Mouse (Mus musculus) G1E (cell line): ENCODE results near the gene Stub1. TPM values are rescaled to one million over a fixed set of nuclear protein-coding genes. Genes with fewer than 3 reads are reported as not detected.

Experiments used
- ATAC-seq: 2 replicates; pipeline ENCODE4 v1.8.0; 2016; ENCODE audit warnings: mild to moderate bottlenecking; ENCODE audit not compliant: insufficient number of reproducible peaks, poor library complexity, low FRiP score, severe bottlenecking; ENCODE audit errors: extremely low read depth
- DNase-seq: peaks from one replicate; pipeline ENCODE4 v3.0.0; 2012; ENCODE audit warnings: low spot score
- H3K27me3 ChIP-seq: 2 replicates; pipeline ENCODE4 v1.6.1; 2012; ENCODE audit warnings: mild to moderate bottlenecking, low read length, inconsistent platforms; ENCODE audit not compliant: insufficient read depth
- H3K36me3 ChIP-seq: replicated peaks from 2 replicates; pipeline ENCODE3; 2012; ENCODE audit warnings: mild to moderate bottlenecking, inconsistent platforms
- H3K4me1 ChIP-seq: 2 replicates; pipeline ENCODE4 v1.6.1; 2012; ENCODE audit warnings: low read depth, low read length, inconsistent platforms, mixed read lengths; ENCODE audit not compliant: insufficient read depth
- H3K4me3 ChIP-seq: 2 replicates; pipeline ENCODE4 v1.5.1; 2012; ENCODE audit warnings: low read depth, mild to moderate bottlenecking, inconsistent platforms, low read length, moderate library complexity, mixed read lengths
- H3K9me3 ChIP-seq: replicated peaks from 2 replicates; pipeline ENCODE4 v1.6.1; 2012; ENCODE audit warnings: inconsistent platforms
- CTCF ChIP-seq: IDR thresholded peaks from 2 replicates; pipeline ENCODE4 v1.5.1; 2012; ENCODE audit warnings: low read depth, low read length, inconsistent platforms, mixed read lengths
- GATA1 ChIP-seq: IDR thresholded peaks from 2 replicates; pipeline ENCODE4 v1.6.1; 2012; ENCODE audit warnings: borderline replicate concordance, low read length, inconsistent platforms, mixed read lengths
- GATA2 ChIP-seq: IDR thresholded peaks from 2 replicates; pipeline ENCODE4 v1.6.1; 2012; ENCODE audit warnings: low read depth, low read length, inconsistent platforms, borderline replicate concordance
- POLR2AphosphoS5 ChIP-seq: IDR thresholded peaks from 2 replicates; pipeline ENCODE4 v1.6.1; 2012; ENCODE audit warnings: low read depth, low read length, inconsistent platforms; ENCODE audit not compliant: insufficient replicate concordance
- TAL1 ChIP-seq: conservative IDR thresholded peaks from 2 replicates; pipeline ENCODE4 v1.6.1; 2012; ENCODE audit warnings: low read depth, low read length, inconsistent platforms, mixed read lengths
- polyA plus RNA-seq: library from polyadenylated mRNA; stranded (reverse); fragments of >175 nt; gene quantifications from 2 replicates; pipeline ENCODE4 v1.2.3, GENCODE M21; 2012
- total RNA-seq, 2 experiments: library from RNA; stranded (forward) in 1 of 2; stranded (reverse) in 1 of 2; fragments of 200-1000 nt in 1 of 2; fragments of >200 nt in 1 of 2; fragmentation: Nextera tagmentation in 1 of 2; gene quantifications; 2 replicates each; pipeline ENCODE4 v1.2.3; 2014 to 2017

The Stub1 gene
- total and polyA plus RNA-seq, 3 experiments = 30.1 to 90.8 (median 81.7) TPM

DNA sequence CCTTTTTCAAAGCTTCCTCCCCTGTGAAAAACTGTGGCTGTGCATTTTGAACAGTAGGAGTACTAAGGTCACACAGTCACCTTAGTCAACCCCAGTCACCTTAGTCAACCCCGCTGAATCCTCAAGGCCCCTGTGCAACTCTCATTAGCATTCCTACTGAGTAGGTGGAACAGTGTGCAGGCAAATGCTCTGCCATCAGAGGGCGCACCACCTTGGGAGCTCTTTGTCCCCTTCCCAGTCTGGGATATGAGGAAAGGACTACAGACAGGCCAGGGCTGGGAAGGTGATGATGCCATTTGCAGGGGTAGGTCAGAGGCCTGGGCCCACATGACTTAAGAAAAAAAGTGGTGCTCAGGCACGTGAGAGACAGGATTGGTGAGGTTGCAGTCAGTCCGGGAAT is 46.1 kb upstream of the Stub1 start:
- DNase-seq = no peak
- TF ChIP-seq CTCF (peak; percentile 21; the same call in 1 of the 2 replicates), GATA1 (no peak), POLR2AphosphoS5 (no peak), TAL1 (no peak), GATA2 (no peak)
- no peak for ATAC-seq
- H3K4me1 ChIP-seq = peaks cover 27% of the 10 kb centered on the region
- H3K27me3 ChIP-seq = no peaks in the 10 kb centered on the region
- peaks cover 78% of the 10 kb centered on the region for H3K36me3 ChIP-seq
- no peak overlapping the region for H3K4me3 ChIP-seq
- no peaks in the 10 kb centered on the region for H3K9me3 ChIP-seq

DNA sequence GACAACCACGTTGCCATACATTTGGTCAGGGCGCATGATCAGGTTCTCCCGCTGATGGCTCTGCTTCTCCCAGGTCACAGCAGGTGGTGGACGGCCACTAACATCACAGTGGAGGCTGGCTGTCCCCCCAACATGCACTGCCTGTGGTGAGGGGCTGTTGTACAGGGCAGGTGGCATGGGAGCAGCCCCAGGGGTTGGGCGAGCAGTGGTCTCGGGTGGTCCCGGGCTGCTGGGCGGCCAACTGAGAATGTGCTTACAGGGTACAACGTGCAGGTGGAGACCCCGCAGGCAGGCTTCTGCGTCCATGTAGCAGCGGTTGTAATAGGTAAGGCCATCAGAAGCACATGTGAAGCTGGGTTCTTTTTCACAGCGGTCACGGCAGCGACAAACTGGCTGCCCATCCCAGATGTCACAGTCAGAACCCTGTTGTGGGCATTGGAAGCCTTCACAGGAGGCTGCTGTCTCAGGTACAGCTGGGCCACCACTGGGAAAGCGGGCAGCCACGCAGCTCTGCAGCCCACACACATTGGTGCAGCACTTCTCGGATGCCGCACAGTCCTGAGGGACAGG is 45.5 kb upstream of the Stub1 start:
- ATAC-seq (no peak), DNase-seq (no peak)
- Histone ChIP-seq H3K9me3 (no peaks in the 10 kb centered on the region), H3K27me3 (no peaks in the 10 kb centered on the region), H3K36me3 (peaks cover 72% of the 10 kb centered on the region), H3K4me1 (peaks cover 32% of the 10 kb centered on the region), H3K4me3 (0 out of 2 replicates have a peak overlapping the region, but pooled peaks have one; percentile 16)
- TF ChIP-seq TAL1 (no peak), GATA1 (no peak), POLR2AphosphoS5 (no peak), CTCF (no peak), GATA2 (no peak)

DNA sequence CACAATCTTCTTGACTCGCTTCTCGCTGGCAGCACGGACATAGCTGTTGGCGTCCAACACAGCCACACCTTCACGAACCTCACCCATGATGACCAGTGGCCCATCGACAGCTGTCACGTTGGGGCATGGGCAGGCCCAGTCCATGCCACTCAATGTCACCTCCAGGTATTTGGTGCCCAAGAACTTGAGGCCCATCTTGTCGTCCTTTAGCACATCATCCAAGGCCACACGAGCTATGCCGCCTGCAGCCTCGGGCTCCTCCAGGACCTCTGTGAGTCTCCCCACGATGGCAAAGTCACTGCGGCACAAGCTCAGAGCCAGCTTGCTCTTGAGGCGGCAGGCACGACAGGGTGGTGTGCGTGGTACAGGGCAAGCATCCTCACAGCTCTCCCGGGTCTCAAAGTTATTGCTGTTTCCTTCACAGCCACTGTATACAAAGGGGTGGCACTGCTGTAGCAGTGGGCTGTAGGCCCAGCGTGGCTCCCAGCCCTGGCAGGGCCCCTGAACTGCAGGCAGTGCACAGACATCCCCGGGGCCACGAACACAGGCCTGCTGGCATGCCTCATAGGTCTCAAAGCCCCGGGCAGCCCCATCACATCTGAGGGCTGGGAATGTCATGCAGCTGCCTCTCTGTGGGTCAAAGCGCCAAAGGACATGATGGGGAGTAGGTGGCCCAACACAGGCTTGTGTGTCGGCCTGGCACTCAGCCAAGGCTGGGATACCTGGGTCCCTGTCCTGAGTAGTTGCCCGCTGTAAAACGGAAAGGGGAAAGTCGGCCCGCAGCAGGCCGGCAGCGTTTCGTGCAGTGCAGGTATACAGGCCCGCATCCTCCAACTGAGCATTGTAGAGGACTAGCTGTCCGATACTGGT is 44.8 kb upstream of the Stub1 start:
- Histone ChIP-seq H3K4me1 (peaks cover 36% of the 10 kb centered on the region), H3K9me3 (no peaks in the 10 kb centered on the region), H3K27me3 (no peaks in the 10 kb centered on the region; the same call in 1 of the 2 replicates), H3K36me3 (peaks cover 65% of the 10 kb centered on the region), H3K4me3 (0 out of 2 replicates have a peak overlapping the region, but pooled peaks have one; percentile 16)
- TF ChIP-seq TAL1 (no peak), GATA2 (no peak), POLR2AphosphoS5 (no peak), CTCF (no peak; the same call in 1 of the 2 replicates), GATA1 (no peak)
- DNase-seq (no peak), ATAC-seq (no peak)

DNA sequence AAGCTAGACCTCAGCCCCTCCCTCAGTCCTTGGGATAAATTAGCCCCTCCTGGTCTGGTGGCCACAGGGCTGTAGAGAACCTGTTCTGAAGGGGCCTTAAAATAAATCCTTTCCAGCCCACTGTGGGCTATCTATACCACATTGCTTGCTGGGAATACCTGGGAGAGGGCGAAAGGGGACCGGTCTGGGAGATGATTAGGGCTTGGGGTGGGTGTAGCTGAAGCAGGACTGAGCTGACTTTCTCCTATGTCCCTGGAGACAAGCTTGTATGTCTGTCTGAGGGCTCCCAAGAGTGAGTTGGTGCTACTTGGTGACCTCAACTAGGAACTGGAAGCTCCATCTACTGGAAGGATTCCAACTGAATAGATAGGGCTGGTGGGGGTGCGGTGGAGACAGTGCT is 43.8 kb upstream of the Stub1 start:
- Histone ChIP-seq H3K36me3 (peaks cover 56% of the 10 kb centered on the region), H3K4me1 (peaks cover 36% of the 10 kb centered on the region), H3K27me3 (no peaks in the 10 kb centered on the region; the same call in 1 of the 2 replicates), H3K9me3 (no peaks in the 10 kb centered on the region), H3K4me3 (no peak overlapping the region)
- TF ChIP-seq CTCF (no peak), GATA1 (no peak), GATA2 (no peak), TAL1 (no peak), POLR2AphosphoS5 (no peak)
- DNase-seq = no peak
- no peak for ATAC-seq

DNA sequence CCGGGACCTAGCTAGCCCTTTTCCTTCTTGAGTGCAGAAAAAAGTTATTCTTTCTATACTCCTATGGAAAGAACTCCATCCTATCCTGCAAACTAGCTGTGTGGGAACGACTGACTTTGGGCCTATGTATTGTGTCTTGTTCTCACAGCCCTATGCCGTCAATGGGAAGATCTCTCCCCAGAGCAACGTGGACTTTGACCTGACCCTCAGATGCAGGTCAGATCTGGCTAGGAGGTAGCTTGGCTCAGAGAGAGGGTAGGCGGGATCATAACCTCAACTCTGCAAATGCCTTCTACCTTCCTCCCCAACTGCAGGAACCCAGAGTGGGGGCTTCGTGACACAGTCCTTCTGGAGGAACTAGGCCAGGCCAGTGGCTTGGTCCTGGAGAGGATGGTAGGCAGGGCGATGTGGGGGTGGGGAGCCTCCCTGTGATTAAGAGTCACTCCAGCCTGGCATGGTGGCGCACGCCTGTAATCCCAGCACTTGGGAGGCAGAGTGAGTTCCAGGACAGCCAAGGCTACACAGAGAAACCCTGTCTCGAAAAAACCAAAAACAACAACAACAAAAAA is 43.2 kb upstream of the Stub1 start:
- H3K4me3 ChIP-seq = peak overlapping the region; percentile 93; the same call in 1 of the 2 replicates
- peaks cover 50% of the 10 kb centered on the region for H3K36me3 ChIP-seq
- ATAC-seq (no peak), DNase-seq (no peak)
- peaks cover 36% of the 10 kb centered on the region for H3K4me1 ChIP-seq
- H3K9me3 ChIP-seq = no peaks in the 10 kb centered on the region
- no peaks in the 10 kb centered on the region; the same call in 1 of the 2 replicates for H3K27me3 ChIP-seq
- no peak for TF ChIP-seq CTCF
- no peak for TF ChIP-seq GATA2
